Mouse (Mus musculus) testis, postnatal 10 days (tissue): ENCODE measurements around the gene Ccdc9b.

Experiments
- DNase-seq: peaks from one replicate; pipeline ENCODE4 v3.0.0; 2021; ENCODE audit warnings: low spot score

Ccdc9b gene

DNA sequence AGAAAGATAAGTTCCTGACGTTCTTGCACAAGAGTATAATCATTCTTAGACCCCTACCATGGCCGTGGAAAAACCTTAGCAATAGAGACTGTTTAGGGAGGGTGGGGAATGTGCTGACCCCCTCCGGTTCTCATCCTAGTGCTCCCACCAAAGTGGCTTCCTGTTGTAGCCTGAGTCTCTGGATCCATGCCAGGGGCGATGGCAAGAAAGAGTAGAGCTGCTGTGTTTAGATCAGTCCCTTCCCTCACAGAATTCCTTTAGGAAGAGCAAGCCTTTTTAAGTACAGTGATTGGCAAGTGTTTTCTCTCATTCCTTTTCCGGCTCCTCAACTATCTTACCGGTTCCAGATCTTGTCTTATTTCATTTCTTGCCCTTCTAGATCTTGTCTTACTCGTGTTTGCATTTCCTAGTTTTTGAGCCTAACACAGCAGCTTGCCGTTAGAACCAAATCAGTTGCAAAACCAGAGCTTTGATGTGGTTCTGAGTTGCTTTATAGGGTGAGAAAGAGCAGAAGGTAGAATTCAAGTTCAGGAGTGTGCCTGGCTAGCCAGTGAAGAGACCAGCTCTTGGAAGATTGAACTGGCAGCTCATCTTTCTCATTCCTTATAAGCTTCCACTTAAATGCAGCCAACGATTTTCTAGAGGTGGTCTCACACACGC, 15.0 kb downstream of the Ccdc9b start:
- peak; percentile 58 for DNase-seq

- DNase-seq, result peak; percentile 61
Observed at GRCm38 (mm10) chr2:118745915-118746901, 16.3 kb downstream of the Ccdc9b start.

DNA sequence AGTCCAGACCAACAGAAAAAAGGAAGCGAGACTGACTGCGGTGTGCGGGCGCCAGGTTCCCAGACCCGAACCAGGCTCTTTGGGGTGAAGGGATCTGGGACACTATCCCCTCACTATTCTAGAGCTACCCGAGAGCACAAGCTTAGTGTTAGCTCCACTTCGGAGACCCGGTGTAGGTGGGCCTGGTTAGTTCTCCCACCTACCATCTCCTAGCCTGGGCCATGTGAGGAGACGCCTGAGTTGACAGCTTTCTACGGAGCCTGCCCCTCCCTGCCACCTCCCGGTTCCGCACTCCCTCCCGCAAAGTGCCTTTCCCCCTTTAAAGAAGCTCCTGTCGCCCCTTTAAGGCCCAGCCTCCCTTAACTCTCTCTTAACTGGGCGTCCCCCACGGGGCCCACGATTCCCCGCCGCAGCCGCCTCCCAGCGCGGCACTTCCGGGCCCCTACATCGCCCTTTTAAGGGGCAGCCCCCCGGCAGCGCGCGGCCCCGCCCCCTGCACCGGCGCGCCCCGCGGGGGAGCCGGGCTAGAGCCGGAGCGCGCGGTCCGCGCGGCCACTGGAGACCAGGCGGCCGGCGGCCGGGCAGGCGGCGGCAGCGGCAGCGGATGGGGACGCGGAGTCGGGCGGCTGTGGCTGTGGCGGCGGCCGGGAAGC, 17.1 kb downstream of the Ccdc9b start, which contains the start of gene Inafm2:
Inafm2 (plus strand) TSS at position 527 of the 653 bp plus-strand sequence.
- DNase-seq, result peak; percentile 87

- DNase-seq, result no peak
Observed at GRCm38 (mm10) chr2:118744621-118745020, 17.8 kb downstream of the Ccdc9b start.

DNA sequence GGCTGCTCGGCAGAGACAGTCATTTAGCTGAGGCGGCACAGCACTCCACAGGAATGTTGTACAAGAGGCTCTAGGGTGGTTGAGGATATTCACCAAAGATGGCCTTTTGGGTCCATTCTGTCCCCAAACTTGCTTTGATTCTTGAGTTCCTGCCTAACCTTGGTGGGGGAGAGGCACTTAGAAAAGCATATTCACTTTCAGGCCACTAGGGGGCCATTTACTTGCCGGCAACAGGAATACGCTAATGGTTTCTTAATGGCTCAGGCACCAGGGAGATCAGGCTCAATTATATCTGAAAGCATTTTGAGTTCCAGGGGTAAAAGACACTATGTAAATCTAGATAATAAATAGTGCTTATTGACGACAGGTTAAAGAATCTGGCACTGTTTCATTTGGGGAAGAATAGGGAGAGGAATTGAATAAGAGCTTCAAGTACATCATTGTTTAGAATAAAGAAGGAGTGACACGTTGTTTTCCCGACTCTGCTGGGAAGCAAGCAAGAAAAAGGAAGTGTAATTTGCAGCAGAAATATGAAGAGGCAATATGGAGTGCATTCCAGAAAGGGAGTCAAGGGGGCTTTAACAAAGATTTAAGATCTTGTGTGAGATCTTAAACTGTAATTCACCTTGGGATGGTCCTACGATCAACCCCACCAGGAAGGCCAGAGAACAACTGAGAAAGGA, 19.1 kb downstream of the Ccdc9b start:
- DNase-seq, result no peak

DNA sequence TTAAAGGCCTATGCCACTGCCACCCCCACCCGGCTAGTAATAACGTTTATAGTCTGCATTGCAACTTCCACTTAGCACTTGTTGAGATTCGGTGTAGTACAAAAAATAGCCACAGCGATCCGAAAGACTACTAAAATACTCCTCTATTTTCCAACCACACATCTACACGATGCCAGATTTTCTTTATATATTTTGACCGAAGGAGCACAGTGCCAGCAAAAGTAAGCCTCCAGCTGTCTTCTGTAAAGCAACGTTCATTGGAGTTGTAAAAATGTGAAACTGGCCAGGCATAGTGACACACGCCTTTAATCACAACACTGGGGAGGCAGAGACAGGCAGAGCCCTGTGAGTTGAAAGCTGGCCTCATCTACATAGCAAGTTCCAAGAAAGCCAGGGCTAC, 21.3 kb downstream of the Ccdc9b start:
- DNase-seq, result no peak

GRCm38 (mm10) chr2:118740341-118740740, 22.1 kb downstream of the Ccdc9b start:
- DNase-seq, result no peak

DNA sequence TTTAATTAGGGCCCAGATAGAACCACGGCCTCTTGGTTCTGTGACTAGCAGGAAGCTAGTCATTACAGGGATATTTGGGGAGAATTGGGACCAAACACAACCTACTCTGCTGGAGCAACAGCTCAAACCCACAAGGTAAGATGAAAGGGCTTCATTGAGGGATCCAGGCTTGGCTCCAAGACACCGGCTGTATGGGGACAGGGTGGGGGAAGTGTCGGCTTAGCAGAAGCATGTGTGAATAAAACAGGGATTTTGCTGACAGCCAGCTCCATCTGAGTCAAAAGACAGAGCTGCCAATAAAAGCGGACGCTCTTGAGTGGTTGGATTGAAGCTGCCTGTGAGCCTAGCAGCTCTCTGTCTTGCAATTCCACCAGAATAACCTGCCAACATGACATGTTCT, 29.1 kb downstream of the Ccdc9b start:
- no peak for DNase-seq

GRCm38 (mm10) chr2:118731981-118732380, 30.5 kb downstream of the Ccdc9b start:
- DNase-seq, result no peak

DNA sequence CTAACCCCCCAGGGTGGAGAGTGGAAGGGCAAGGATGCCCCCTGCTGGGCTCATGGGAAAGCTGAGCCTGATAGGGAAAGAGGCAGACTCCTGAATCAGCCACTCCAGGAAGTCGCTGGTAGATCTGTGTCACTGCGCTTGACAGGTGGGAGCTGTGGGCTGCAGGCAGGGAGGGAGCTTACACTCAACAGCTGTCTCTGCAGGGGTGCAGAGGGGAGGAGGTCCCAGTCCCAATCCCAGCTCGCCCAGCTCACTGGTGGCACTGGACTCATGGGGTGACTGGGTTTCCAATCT, 31.9 kb downstream of the Ccdc9b start:
- peak; percentile 90 for DNase-seq

DNA sequence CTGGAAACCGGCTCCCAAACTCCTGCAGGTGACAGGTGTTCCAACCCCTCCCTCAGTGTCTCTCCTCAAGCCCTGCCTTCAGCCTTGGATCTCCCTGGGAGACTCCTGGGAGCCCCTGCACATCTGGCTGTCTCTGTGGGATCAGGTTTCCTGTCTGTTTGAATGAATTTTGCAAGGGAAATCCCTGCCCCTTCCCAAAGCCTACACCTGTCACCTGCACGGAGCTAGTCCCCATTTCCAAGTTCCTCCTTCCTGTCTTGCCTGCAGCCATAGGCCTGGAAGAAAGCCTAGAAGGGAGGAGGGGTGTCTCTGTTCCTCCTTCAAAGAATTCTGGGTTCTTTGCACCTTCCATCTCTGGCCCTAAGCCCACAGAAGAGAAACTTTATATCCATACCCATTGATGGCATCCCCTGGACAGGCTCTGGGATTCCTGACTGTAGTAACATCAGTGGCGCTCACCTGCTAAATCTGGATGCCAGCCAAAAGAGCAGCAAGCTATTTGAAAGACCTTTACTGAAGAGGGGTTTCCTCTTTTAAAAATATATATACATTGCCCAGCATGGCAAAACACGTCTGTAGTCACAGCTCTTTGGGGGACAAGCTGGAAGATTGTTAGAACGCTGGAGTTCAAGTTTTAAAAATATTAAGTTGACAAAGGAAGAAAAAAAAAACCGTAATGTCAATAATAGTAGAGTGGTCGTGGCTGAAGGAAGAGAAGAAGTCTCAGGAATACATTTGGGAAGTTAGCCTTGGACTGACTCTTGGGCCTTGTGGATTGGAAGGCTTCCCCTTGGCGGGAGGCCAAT, 32.4 kb downstream of the Ccdc9b start:
- no peak for DNase-seq

DNA sequence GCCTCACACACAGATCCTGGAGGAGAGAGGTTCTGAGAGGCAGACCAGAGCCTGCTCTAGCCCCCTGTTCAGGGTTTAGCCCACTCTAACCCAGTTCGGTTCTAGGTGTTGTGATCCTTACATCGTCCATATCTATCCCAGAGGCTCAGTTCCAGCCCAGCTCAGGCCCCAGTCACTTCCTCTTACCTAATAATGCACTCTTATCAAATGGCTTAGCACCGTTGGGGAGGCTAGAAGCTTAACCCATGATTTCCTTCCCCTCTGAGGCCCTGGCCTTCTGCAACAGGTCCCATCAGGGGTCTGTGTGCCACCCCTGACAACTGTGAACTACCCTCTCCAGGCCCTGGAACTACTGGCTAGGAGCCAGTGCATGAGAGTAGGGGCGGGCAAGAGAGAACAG, 33.3 kb downstream of the Ccdc9b start:
- DNase-seq, result no peak

- DNase-seq, result no peak
Observed at GRCm38 (mm10) chr2:118728337-118728736, 34.1 kb downstream of the Ccdc9b start, which contains the start of gene Plcb2. TSS of gene Plcb2 (minus strand) at chr2:118728438.

DNA sequence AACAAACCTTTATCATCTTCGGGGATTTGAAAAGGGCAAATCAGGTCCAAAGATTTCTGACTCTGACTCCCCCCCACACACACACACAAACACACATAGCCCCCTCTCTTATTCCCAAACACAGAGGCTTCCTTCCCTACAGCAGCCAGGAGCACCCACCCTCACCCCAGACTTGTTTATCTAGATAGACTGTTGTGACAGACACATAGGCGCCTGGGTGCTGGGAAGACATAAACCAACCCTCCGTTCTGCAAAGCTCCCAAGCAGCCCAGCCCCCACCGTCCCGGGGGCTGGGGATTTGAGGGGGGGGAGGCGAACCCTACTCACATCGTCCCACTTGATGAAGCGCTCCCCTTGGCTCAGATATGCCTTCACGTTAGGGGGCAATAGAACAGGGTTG, 34.5 kb downstream of the Ccdc9b start:
- DNase-seq, result no peak

DNA sequence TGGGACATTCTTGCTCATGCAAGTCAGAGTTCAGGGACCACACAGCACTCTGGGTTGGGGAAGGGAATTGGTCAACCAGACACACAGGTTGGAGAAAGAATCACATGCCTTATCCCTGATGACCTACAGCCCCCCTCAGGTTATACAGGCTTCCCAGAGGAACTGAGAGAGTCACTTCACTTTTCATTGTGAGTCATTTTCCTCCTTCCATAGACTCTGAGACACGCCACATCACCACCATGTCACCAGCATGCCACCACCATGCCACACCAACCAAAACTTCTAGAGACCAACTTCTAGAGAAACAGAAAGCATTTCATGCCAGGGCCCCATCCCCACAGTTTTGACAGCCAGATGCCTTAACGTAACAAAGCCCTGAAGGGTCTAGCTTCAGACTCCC, 35.6 kb downstream of the Ccdc9b start:
- DNase-seq, result no peak

- no peak for DNase-seq
Observed at GRCm38 (mm10) chr2:118725511-118725910, 37.0 kb downstream of the Ccdc9b start.

DNA sequence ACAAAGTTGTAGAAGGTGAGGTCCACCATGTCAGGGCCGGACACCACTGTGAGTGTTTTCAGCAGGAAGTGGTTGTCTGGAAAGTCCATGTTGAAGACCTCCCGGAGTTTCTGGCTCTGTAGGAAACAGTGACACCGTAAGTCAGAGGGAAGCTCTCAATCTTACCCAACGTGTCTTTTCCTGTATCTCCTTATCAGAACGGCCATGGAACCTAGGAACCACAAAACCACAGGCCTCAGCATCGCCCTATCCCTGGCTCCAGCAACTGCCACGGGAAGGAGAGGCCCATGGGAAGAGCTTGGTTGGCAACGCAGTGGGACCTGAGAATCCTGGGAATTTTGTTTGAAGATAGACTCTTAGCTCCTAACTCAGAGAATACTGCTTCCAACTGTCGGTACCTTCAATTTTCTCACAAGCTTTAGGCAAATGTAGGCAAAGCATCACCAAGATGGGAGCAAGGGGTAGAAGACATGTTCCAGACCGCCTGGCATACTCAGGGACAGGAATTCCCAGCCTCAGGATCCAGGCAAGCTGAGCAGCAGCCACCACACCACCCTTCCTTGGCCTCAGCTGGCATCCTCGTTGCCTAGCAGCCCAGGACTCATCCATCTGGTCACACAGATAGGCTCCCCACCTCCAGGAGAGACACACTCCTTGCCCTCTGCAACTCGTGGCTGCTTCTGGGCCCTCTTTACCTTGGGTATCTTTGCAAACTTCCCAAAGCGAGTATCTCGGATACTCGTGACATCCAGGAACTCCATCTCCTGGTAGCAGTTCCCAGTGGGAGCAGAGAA, 38.6 kb downstream of the Ccdc9b start:
- peak; percentile 25 for DNase-seq

GRCm38 (mm10) chr2:118716677-118717076, 45.8 kb downstream of the Ccdc9b start:
- peak; percentile 22 for DNase-seq

DNA sequence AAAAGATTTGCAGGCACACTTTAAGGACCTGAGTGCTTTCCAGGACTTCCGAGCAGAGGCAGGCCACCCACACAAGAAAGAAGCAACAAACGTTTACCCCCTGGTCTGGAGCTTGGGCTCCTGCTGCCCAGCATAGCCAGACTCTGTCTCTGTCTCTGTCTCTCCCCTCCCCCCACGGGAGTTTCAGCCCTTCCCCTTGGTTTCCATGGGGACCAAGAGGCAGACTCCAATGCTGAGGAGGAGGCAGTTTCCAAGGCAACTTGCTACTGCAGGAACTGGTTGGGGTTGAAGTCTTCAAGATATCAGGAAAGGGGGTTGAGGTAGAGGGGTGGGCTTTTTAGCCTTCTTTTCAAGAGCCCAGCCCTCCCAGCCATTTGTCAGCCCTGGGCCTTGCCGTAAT, 48.2 kb downstream of the Ccdc9b start:
- DNase-seq, result no peak

GRCm38 (mm10) chr2:118713631-118714030, 48.8 kb downstream of the Ccdc9b start:
- DNase-seq, result no peak
